ENCODE assay signal across 27 mouse cellular contexts in genomic region chr2:79751685-79752084, GRCm38 (mm10). TPM values are rescaled to one million over a fixed set of nuclear protein-coding genes. Genes with fewer than 3 reads are reported as not detected.
A peak's percentile ranks its signal among the peaks of the same experiment; 100 is the strongest.
DNase-seq lines count a peak whose midpoint lies in the region; ATAC-seq and TF ChIP-seq lines count a peak whose summit lies in the region.
"Had no signal": no experiment of that assay in that cellular context is flagged by ENCODE, and none has a peak within 500 bp of the region (broad histone marks: within the 10 kb centered on the region; RNA-seq: fewer than 3 reads in every experiment).

No protein-coding gene starts in this region.

- TF ChIP-seq CTCF in liver, postnatal 0 days (IDR thresholded peaks at IDR 0.05; ENCODE audit: low read depth): no peak

- H3K4me1 ChIP-seq in liver, postnatal 0 days (ENCODE audit: insufficient read depth): no peaks in the 10 kb centered on the region
- peaks cover 13% of the 10 kb centered on the region for H3K4me1 ChIP-seq in liver, embryonic 12.5 days
- H3K4me1 ChIP-seq in liver, embryonic 15.5 days (replicated peaks): peaks cover 10% of the 10 kb centered on the region
- H3K4me1 ChIP-seq in midbrain, embryonic 15.5 days: no peaks in the 10 kb centered on the region
- H3K4me1 ChIP-seq: hindbrain, embryonic 12.5 days; hindbrain, embryonic 15.5 days had no signal

- H3K4me2 ChIP-seq in liver, postnatal 0 days (ENCODE audit: low read depth, low read length): no peak overlapping the region
- H3K4me2 ChIP-seq in liver, embryonic 12.5 days: no peak overlapping the region
- H3K4me2 ChIP-seq in liver, embryonic 15.5 days: no peak overlapping the region
- H3K4me2 ChIP-seq in midbrain, embryonic 15.5 days: no peak overlapping the region
- H3K4me2 ChIP-seq: heart, embryonic 11.5 days; hindbrain, embryonic 12.5 days; hindbrain, embryonic 15.5 days had no signal

- peak; percentile 17 for DNase-seq in liver
- no peak for DNase-seq in liver, postnatal 0 days
- no peak for DNase-seq in lung, adult 18-20 months
- DNase-seq in adrenal gland, postnatal 14 days: no peak
- DNase-seq: adrenal gland, adult 8-10 months; adrenal gland, postnatal 36 days; B cell, adult 2 months; cerebellum, adult 18-20 months; cerebellum, adult 9-10 months; cerebellum, postnatal 14 days; forebrain, postnatal 0 days; gastrocnemius, postnatal 10 days; gastrocnemius, postnatal 36 days had no signal

- H3K36me3 ChIP-seq in liver, postnatal 0 days (replicated peaks; ENCODE audit: insufficient read depth, low read length): no peaks in the 10 kb centered on the region
- H3K36me3 ChIP-seq in liver, embryonic 12.5 days: no peaks in the 10 kb centered on the region
- no peaks in the 10 kb centered on the region for H3K36me3 ChIP-seq in liver, embryonic 15.5 days (replicated peaks)
- no peaks in the 10 kb centered on the region for H3K36me3 ChIP-seq in midbrain, embryonic 15.5 days (replicated peaks)
- H3K36me3 ChIP-seq: G1E; hindbrain, embryonic 12.5 days; hindbrain, embryonic 15.5 days had no signal

- no peak overlapping the region for H3K27ac ChIP-seq in liver, postnatal 0 days (ENCODE audit: low read depth)
- H3K27ac ChIP-seq in liver, embryonic 12.5 days: 0 out of 2 replicates have a peak overlapping the region, but pooled peaks have one; percentile 40
- no peak overlapping the region for H3K27ac ChIP-seq in liver, embryonic 15.5 days (replicated peaks)
- no peak overlapping the region for H3K27ac ChIP-seq in midbrain, embryonic 15.5 days
- H3K27ac ChIP-seq: hindbrain, embryonic 12.5 days; hindbrain, embryonic 15.5 days had no signal

- no peak for ATAC-seq in liver, postnatal 0 days
- ATAC-seq in liver, embryonic 12.5 days: peak; percentile 97
- ATAC-seq in liver, embryonic 15.5 days (ENCODE audit: insufficient read depth): peak; percentile 68
- no peak for ATAC-seq in midbrain, embryonic 15.5 days (replicated peaks)
- ATAC-seq: activated CD4-positive, CD25-positive, alpha-beta regulatory T cell, adult 4 months; forebrain, embryonic 14.5 days; forebrain, postnatal 0 days had no signal

- H3K9ac ChIP-seq in liver, postnatal 0 days (replicated peaks): no peak overlapping the region
- no peak overlapping the region for H3K9ac ChIP-seq in liver, embryonic 12.5 days
- no peak overlapping the region for H3K9ac ChIP-seq in liver, embryonic 15.5 days
- H3K9ac ChIP-seq in midbrain, embryonic 15.5 days: no peak overlapping the region
- H3K9ac ChIP-seq: forebrain, postnatal 0 days; hindbrain, embryonic 12.5 days; hindbrain, embryonic 15.5 days had no signal

- H3K4me3 ChIP-seq in liver, postnatal 0 days (ENCODE audit: low read depth, low read length): no peak overlapping the region
- H3K4me3 ChIP-seq in liver, embryonic 12.5 days: no peak overlapping the region
- H3K4me3 ChIP-seq in liver, embryonic 15.5 days (replicated peaks): no peak overlapping the region
- no peak overlapping the region for H3K4me3 ChIP-seq in midbrain, embryonic 15.5 days
- H3K4me3 ChIP-seq: hindbrain, embryonic 12.5 days; hindbrain, embryonic 15.5 days had no signal

- no peaks in the 10 kb centered on the region for H3K27me3 ChIP-seq in liver, postnatal 0 days (ENCODE audit: insufficient read depth, low read length)
- no peaks in the 10 kb centered on the region for H3K27me3 ChIP-seq in liver, embryonic 12.5 days (replicated peaks)
- H3K27me3 ChIP-seq in liver, embryonic 15.5 days: no peaks in the 10 kb centered on the region
- H3K27me3 ChIP-seq in midbrain, embryonic 15.5 days (replicated peaks): no peaks in the 10 kb centered on the region
- H3K27me3 ChIP-seq: CH12.LX; hindbrain, embryonic 12.5 days; hindbrain, embryonic 15.5 days had no signal

- 66% methylated on average over 3 of the region's 3 CpGs for WGBS in liver, postnatal 0 days (ENCODE audit: insufficient replicate concordance)
- 57% methylated on average over 3 of the region's 3 CpGs for WGBS in liver, embryonic 12.5 days (ENCODE audit: insufficient replicate concordance)
- 61% methylated on average over 3 of the region's 3 CpGs for WGBS in liver, embryonic 15.5 days (ENCODE audit: insufficient replicate concordance)
- WGBS in midbrain, embryonic 15.5 days: 71% methylated on average over 3 of the region's 3 CpGs

- no peak for TF ChIP-seq EP300 in liver, postnatal 0 days (IDR thresholded peaks at IDR 0.05; ENCODE audit: low read depth)

- H3K9me3 ChIP-seq in liver, postnatal 0 days (ENCODE audit: low read length): no peaks in the 10 kb centered on the region
- H3K9me3 ChIP-seq in liver, embryonic 12.5 days (replicated peaks): no peaks in the 10 kb centered on the region
- H3K9me3 ChIP-seq in liver, embryonic 15.5 days (replicated peaks): no peaks in the 10 kb centered on the region
- H3K9me3 ChIP-seq in midbrain, embryonic 15.5 days: no peaks in the 10 kb centered on the region
- H3K9me3 ChIP-seq: G1E; hindbrain, embryonic 12.5 days; hindbrain, embryonic 15.5 days had no signal

RNA-seq across cellular contexts. Expression of gene Ppp1r1c, which starts 44.1 kb away (rescaled TPM):
- 0.11 TPM in 1 of 2 replicates, not detected in the other for polyA plus RNA-seq in liver, postnatal 0 days (2015; fragmentation: Nextera tagmentation; extraction: Ambion mirVana)
- not detected in 2 replicates for polyA plus RNA-seq in liver, embryonic 12.5 days (2016; fragmentation: Nextera tagmentation; extraction: Ambion mirVana)
- not detected in 2 replicates for polyA plus RNA-seq in liver, embryonic 15.5 days (2015; fragmentation: Nextera tagmentation; extraction: Ambion mirVana)
- total RNA-seq in adrenal gland, postnatal 14 days (2021): not detected in 2 replicates
- polyA plus RNA-seq in midbrain, embryonic 15.5 days (2015; fragmentation: Nextera tagmentation; extraction: Ambion mirVana): 2.6 and 3.7 TPM in 2 replicates
- total RNA-seq: adrenal gland, adult 8-10 months; adrenal gland, postnatal 36 days; CH12.LX; gastrocnemius, postnatal 10 days; gastrocnemius, postnatal 36 days; granulocyte monocyte progenitor cell, adult 5-6 weeks; hematopoietic stem cell, adult 5-6 weeks had no signal
- polyA plus RNA-seq: activated CD4-positive, CD25-positive, alpha-beta regulatory T cell, adult 4 months; G1E; heart, embryonic 11.5 days; heart, embryonic 14.5 days; heart, postnatal 0 days had no signal

Comparison
In these comparisons a context has a peak if more than half of its experiments do, and no peak if none do; other contexts are left out.
1. ATAC-seq: peak in liver, embryonic 12.5 days (single experiment) and liver, embryonic 15.5 days (single experiment); none in liver, postnatal 0 days (single experiment) and midbrain, embryonic 15.5 days (single experiment).